Mouse (Mus musculus) intestine, postnatal 0 days (tissue): ENCODE measurements around the gene Cadm3. TPM values are rescaled to one million over a fixed set of nuclear protein-coding genes. Genes with fewer than 3 reads are reported as not detected.

Experiments used
- ATAC-seq: fragments of 200-750 bp; cut with Nextera tagmentation; 2 replicates; pipeline ENCODE4 v1.8.0; 2017; ENCODE audit warnings: mild to moderate bottlenecking, moderate TSS enrichment, moderate library complexity
- H3K27ac ChIP-seq: fragments of 300-500 bp; sonication (generic); 2 replicates; pipeline ENCODE4 v1.5.1; 2014; ENCODE audit warnings: mild to moderate bottlenecking, low read depth, low read length, moderate library complexity
- H3K27me3 ChIP-seq: fragments of 300-500 bp; sonication (generic); replicated peaks from 2 replicates; pipeline ENCODE4 v1.6.1; 2014; ENCODE audit warnings: low read length, mixed read lengths; ENCODE audit not compliant: control insufficient read depth, insufficient read depth
- H3K36me3 ChIP-seq: fragments of 300-500 bp; sonication (generic); 2 replicates; pipeline ENCODE4 v1.6.1; 2014; ENCODE audit warnings: mild to moderate bottlenecking, moderate library complexity; ENCODE audit not compliant: control insufficient read depth, insufficient read depth
- H3K4me1 ChIP-seq: fragments of 300-500 bp; sonication (generic); replicated peaks from 2 replicates; pipeline ENCODE4 v1.6.1; 2014; ENCODE audit warnings: antibody characterized with exemption, low read length, mixed read lengths; ENCODE audit not compliant: control insufficient read depth, insufficient read depth
- H3K4me2 ChIP-seq: fragments of 300-500 bp; sonication (generic); replicated peaks from 2 replicates; pipeline ENCODE4 v1.6.1; 2014; ENCODE audit warnings: low read depth, mild to moderate bottlenecking, moderate library complexity
- H3K4me3 ChIP-seq: fragments of 300-500 bp; sonication (generic); 2 replicates; pipeline ENCODE4 v1.5.1; 2014; ENCODE audit warnings: low read depth, low read length
- H3K9ac ChIP-seq: fragments of 300-500 bp; sonication (generic); 2 replicates; pipeline ENCODE4 v1.6.1; 2014; ENCODE audit warnings: mild to moderate bottlenecking, low read depth, low read length
- H3K9me3 ChIP-seq: fragments of 300-500 bp; sonication (generic); 2 replicates; pipeline ENCODE4 v1.6.1; 2016; ENCODE audit warnings: mixed run types; ENCODE audit not compliant: control insufficient read depth
- CTCF ChIP-seq: sonication (generic); IDR thresholded peaks from 2 replicates; pipeline ENCODE4 v1.5.1; 2016; ENCODE audit warnings: low read depth, mild to moderate bottlenecking, control low read depth, antibody characterized with exemption, moderate library complexity
- WGBS: fragments of 180-500 bp; shearing (Covaris S2); extraction: QIAGEN DNeasy Blood & Tissue Kit; methylation state at CpG from one replicate; pipeline ENCODE4 v1.1.7; 2014; 5-methylcytosine and 5-hydroxymethylcytosine counted together
- polyA plus RNA-seq: library from polyadenylated mRNA; unstranded; fragments of >200 nt; fragmentation: Nextera tagmentation; extraction: Ambion mirVana; gene quantifications from 2 replicates; pipeline ENCODE4 v1.2.1, GENCODE M21; 2015

Cadm3 gene
- polyA plus RNA-seq, 1 experiment from 2014 or later, result 0.85 TPM

DNA sequence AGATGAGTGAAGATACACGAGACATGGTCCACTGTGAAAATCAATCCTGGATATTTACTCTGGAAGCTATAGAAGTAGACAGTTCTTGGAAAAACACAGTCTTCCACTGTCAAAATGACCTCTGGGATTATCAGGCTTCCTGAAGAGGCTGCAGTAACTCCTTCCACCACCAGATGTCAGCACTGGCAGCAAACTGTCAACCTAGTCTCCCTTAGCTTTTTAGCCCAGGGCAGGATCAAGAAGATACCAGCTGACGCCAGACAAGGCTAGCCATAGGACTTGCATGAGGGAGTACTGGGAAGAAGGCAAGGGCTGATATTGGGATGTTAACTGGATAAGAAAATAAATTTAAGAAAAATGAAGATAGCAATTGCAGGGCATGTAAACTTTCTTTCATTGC is 28.0 kb downstream of the Cadm3 start:
- Histone ChIP-seq H3K4me2 (no peak overlapping the region), H3K27ac (no peak overlapping the region), H3K27me3 (no peaks in the 10 kb centered on the region), H3K9me3 (no peaks in the 10 kb centered on the region), H3K36me3 (no peaks in the 10 kb centered on the region), H3K9ac (no peak overlapping the region), H3K4me1 (no peaks in the 10 kb centered on the region), H3K4me3 (no peak overlapping the region)
- no peak for ATAC-seq
- peak; percentile 91 for TF ChIP-seq CTCF
- WGBS, result 7% methylated on average over 2 of the region's 2 CpGs

GRCm38 (mm10) chr1:173337008-173337407 is 30.5 kb downstream of the Cadm3 start:
- Histone ChIP-seq H3K4me2 (no peak overlapping the region), H3K36me3 (no peaks in the 10 kb centered on the region), H3K9ac (no peak overlapping the region), H3K27me3 (no peaks in the 10 kb centered on the region), H3K4me1 (no peaks in the 10 kb centered on the region), H3K4me3 (no peak overlapping the region), H3K9me3 (no peaks in the 10 kb centered on the region), H3K27ac (no peak overlapping the region)
- TF ChIP-seq CTCF, result no peak
- WGBS, result 93% methylated on average over 10 of the region's 10 CpGs
- no peak for ATAC-seq

DNA sequence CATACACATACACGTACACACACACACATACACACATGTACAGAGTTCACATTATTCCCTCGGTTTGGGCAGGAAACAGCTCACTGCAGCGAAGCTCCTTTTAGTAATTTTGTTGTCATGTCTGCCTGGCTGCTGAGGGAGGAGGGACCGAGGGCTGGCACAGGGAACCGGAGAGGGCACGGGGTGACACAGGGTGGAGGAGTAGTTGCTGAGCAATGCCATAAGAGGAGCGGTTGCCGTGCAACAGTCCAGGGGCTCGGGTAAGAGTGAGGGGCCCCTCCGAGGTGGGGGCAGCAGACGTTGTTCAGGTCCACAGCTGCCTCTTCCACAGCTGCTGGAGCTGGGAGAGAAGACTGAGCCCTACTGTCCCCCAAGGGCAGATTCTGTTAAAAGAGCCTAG is 31.6 kb downstream of the Cadm3 start:
- Histone ChIP-seq H3K9me3 (no peaks in the 10 kb centered on the region), H3K4me2 (no peak overlapping the region), H3K9ac (no peak overlapping the region), H3K4me3 (no peak overlapping the region), H3K4me1 (no peaks in the 10 kb centered on the region), H3K27ac (no peak overlapping the region), H3K36me3 (no peaks in the 10 kb centered on the region), H3K27me3 (no peaks in the 10 kb centered on the region)
- WGBS, result 40% methylated on average over 11 of the region's 11 CpGs
- TF ChIP-seq CTCF, result no peak
- no peak for ATAC-seq

DNA sequence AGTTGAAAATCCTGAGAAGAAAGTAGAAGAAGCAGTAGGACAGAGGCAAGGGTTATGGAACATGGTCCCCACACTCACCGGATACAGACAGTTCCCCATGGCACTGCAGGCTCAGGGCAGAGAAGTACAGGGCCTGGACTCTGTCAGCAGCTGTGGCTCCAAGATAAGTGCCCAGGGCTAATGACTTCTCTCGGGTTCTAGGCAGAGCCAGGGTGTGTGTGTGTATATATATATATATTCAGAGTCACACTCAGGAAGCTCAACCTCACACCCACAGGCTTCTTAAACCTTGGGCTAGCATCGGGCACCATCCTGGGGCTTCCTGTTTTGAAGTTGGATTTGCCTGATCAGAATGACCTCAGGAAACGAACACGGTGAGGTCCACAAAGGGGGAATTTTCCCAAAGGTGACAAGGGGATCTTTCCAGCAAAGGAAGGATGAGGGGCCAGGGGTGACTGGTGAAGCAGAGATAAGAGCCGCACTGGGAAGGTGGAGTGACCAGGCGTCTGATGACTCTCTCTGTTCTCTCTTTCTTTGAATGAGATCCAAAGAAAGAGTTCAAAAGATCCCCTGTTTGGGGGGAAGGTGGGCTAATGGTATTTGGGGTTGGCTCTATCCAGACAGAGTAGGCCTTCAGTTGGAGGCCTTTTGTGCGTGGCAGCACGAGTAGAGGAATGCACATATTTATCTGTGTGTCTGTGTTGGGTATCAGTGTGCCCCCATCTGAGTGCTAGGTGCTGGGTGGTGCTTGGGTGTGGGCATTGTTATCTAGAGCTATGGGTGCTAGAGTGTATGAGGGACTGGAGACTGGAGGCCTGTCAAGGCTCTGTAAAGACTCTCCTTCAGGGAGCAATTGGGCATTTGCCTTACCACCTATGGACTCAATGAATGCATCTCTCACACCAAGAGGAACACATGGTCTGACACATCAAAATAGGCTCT is 33.9 kb downstream of the Cadm3 start, which contains the start of gene Ackr1:
TSS of gene Ackr1 (minus strand) at position 439 of the 942 bp plus-strand sequence.
- Histone ChIP-seq H3K9ac (no peak within 1 kb of the TSS), H3K9me3 (no peaks in the 10 kb centered on the region), H3K36me3 (no peaks in the 10 kb centered on the region), H3K27me3 (no peaks in the 10 kb centered on the region), H3K27ac (no peak within 1 kb of the TSS), H3K4me1 (no peaks in the 10 kb centered on the region), H3K4me3 (no peak within 1 kb of the TSS), H3K4me2 (no peak within 1 kb of the TSS)
- no peak for ATAC-seq
- TF ChIP-seq CTCF, result no peak
- WGBS, result 63% methylated on average over 9 of the region's 9 CpGs

DNA sequence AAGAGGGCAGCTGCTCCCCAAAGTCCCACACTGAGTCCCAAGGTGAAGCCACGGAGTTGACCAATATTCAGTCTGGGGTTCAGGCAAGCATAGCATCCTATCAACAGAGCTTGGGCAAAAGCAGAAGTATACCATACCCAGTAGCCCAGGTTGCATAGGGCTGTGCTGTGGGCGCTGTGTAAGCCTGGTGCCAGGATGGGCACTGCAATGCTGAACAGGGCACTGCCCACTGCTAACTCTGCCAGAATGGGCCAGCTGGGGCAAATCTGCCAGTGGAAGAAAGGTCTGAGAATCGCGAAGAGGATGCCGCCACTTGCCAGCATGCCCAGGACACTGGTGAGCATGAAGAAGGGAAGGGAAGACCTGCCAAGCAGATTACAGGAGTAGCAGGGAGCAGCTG is 35.1 kb downstream of the Cadm3 start:
- WGBS, result 87% methylated on average over 5 of the region's 5 CpGs
- H3K9ac ChIP-seq, result no peak overlapping the region
- no peak overlapping the region for H3K4me3 ChIP-seq
- ATAC-seq, result no peak
- no peaks in the 10 kb centered on the region for H3K4me1 ChIP-seq
- no peaks in the 10 kb centered on the region for H3K9me3 ChIP-seq
- no peak for TF ChIP-seq CTCF
- no peaks in the 10 kb centered on the region for H3K27me3 ChIP-seq
- no peak overlapping the region for H3K4me2 ChIP-seq
- H3K27ac ChIP-seq, result no peak overlapping the region
- H3K36me3 ChIP-seq, result no peaks in the 10 kb centered on the region

DNA sequence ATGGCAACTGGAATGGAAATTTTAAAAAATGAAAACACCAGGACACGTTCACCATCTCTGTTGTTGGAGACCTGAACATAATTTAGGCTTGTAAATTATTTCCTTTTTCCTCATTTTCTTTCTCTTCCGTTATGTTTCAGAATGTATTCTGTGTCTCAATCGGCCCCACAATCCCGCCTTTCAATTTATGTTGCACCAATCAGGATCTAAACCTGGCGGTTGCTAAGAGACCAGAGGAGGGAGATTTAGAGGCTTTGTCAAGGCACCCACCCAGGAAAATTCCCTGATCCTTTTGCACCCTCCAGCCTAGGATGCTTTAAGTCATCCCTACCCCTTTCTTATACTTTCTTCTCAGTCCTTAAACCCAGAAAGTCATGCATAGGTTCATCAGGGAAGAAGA is 37.8 kb downstream of the Cadm3 start:
- WGBS, result 77% methylated on average over 5 of the region's 5 CpGs
- H3K9me3 ChIP-seq, result no peaks in the 10 kb centered on the region
- H3K4me3 ChIP-seq, result no peak overlapping the region
- no peak overlapping the region for H3K9ac ChIP-seq
- H3K4me2 ChIP-seq, result no peak overlapping the region
- ATAC-seq, result no peak
- no peaks in the 10 kb centered on the region for H3K4me1 ChIP-seq
- no peaks in the 10 kb centered on the region for H3K36me3 ChIP-seq
- H3K27me3 ChIP-seq, result no peaks in the 10 kb centered on the region
- no peak overlapping the region for H3K27ac ChIP-seq
- no peak for TF ChIP-seq CTCF
